Mouse (Mus musculus) thymus, postnatal 10 days (tissue): ENCODE data around the gene Aif1.
A peak's percentile ranks its signal among the peaks of the same experiment; 100 is the strongest.

Experiments used
- DNase-seq, 2 experiments: peaks; one replicate each; pipeline ENCODE4 v3.0.0; 2021; ENCODE audit warnings: low spot score in 2 of 2

Gene Aif1

DNA sequence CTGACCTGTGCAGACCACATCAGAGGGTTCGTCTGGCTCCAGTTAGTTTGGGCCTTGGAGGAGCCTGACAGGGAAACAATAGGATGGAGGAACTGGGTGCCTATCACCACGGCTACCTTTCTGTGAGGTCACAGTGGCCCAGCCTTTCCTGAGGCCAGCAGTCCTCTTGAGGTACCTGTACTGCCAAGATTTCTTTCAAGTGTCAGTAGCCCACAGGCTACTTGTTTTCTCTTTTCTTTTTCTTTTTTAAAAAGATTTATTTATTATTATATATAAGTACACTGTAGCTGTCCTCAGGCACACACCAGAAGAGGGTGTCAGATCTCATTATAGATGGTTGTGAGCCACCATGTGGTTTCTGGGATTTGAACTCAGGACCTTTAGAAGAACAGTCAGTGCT, at the start of gene Aif1:
TSS of gene Aif1 (minus strand) at position 101 of the 400 bp plus-strand sequence.
- DNase-seq: no peak

DNA sequence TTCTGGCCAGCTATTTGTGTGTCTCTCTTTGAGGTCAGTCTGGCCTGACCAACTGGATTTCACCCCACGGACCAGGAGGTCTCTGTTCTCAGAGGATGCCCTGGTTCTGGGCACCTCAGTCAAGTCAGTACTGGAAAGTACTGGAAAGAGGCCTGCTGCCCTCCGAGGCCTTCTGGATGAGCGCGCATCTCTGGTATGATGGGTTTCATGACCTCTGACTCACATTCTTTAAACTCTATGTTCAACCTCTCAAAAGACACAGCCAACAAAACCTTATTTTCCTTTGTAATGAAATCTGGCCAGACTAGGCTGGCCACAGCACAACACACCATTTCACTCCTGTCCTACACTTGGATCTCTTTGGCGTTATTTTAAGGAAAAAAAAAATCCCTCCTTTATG, 49.6 kb upstream of the Aif1 start:
- no peak for DNase-seq

DNA sequence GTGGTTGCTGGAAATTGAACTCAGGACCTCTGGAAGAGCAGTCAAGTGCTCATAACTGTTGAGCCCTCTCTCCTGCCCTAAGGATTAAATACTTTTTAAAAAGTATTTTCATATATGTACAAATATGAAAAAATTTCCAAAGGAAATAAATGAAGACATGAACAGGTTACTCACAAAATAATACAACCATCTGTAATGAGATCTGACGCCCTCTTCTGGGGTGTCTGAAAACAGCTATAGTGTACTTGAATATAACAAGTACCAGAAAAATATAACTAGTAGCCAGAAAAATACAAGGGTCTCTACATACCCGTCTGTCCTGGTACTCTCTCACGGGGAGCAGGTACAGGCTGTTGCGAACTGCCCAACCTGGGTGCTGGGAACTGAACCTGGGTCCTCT, 48.8 kb upstream of the Aif1 start:
- no peak for DNase-seq

DNA sequence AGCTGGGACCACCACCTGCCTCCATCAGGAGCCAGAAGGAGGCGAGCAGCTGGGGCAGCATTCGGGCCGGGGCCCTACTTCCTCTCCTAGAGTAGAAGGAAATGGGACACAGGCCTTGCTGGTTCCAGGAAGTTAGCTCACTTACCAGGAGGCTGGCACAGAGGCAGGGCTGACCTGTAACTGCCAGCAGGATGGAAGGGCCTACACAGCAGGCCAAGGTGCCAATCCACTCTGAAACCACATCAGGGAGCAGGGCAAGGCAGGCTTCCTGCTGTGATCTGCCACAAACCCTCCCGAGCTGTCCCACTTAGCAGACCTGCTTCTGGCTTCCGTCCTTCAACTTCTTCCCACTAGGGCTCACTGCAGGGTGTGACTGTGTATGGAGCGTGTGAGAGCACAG, 46.4 kb upstream of the Aif1 start:
- DNase-seq: peak; percentile 65 to 67

DNA sequence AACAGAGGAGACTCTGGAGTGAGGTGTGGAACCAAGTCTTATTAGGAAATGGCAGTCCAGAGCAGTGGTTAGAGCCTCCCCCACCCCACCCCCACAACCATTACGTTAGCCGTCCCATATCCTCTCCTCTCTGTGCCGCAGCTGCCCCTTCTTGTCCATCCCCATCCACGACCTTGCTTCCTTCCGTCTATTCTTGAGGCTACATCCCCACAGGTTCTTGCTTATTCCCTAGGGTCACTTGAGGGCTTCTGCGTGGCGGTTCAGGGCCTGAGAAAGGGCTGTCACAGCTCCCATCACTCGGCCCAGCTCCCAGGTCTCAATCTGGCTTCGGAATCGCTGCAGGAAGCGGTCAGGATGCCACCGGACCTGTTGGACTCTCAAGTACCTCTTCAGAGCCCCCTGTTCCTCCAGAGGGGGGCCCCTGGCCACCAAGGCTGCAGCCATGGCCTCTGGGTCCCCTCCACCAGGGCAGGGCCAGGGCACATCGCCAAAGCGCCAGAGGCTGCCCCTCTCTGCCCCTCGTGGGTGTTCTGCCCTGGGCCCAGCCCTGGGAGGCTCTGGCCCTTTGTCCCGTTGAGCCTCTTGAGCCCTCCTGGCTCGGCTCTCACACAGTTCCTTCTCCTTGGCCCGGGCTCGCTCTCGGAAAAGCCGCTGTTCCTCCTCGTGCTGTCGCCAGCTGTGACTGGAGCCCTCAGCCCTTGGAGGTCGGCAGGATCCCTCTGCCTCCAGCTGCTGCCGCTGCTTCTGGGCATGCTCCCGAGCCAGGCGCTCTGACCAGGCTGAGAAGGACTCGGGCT, 44.5 kb upstream of the Aif1 start, which contains the start of gene Gm16181:
TSS of gene Gm16181 (plus strand) at position 679 of the 797 bp plus-strand sequence.
- DNase-seq: no peak

DNA sequence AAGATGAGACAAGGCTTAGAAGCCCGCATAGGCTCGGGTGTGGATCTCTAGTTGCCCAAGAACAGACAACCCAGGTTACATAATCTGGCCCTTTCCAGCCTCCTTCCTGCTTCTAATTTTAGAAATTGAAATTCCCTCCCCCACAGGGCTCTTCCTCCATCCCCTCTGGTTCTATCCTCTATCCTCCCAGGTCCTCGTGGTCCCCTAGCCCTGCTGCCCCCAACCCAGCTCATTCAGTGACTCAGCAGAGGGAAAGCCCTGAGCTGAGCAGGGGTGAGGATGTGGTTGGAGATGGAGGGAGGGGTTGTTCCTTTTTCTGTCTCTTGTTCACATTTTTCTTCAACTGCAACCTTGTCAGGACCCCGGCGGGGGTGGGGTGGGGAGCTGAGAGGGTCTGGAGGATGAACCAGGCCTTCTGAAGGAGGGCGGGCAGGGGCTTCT, 43.8 kb upstream of the Aif1 start:
- peak; percentile 66 to 69 for DNase-seq

DNA sequence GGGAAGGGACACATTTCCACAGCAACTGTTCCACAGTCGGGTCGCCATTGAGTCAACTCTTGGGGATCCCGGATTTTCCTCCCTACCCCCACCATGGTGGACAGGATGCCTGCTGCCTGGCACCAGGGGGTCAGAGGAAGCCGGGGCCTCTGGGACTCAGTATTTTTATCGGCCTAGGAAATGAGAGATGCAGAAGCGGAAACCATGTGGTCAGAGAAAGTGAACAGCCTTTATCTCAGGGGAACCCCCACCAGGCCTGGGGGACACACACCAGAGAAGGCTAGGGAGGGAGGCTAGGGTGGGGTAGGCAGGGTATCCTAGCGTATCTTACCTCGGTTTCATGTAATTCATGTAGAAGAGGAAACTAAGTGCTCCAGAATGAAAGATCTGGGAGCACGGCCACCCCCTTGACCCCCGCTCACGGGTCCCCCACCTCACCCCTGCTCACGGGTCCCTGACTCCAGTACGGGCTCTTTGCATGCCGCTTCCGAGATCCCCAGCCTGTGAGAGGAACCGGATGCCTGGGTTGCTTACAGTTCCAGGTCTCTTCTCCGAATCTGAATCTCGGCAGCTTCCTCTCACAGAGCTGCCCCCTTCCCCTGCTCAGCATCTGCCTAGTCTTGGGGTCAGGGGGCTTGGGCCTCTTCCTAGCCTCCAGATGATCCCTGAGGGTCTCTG, 42.8 kb upstream of the Aif1 start:
- peak; percentile 30 to 48 for DNase-seq

DNA sequence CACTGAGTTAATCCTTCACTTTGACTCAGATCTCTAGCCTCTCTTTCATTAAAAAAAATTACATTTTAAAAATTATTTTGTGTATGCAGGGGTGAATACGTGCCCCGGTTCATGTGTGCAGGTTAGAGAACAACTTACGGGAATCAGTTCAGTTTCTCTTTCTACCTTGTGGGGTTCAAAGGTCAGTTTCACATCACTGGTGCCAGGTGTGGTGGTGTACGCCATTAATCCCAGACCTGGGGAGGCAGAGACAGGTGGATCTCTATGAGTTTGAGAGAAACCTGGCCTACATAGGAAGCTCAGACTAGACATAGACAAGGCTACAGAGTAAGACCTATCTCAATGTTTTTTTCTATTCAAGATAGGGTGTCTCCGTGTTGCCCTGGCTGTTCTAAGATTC, 37.2 kb upstream of the Aif1 start:
- DNase-seq: no peak

DNA sequence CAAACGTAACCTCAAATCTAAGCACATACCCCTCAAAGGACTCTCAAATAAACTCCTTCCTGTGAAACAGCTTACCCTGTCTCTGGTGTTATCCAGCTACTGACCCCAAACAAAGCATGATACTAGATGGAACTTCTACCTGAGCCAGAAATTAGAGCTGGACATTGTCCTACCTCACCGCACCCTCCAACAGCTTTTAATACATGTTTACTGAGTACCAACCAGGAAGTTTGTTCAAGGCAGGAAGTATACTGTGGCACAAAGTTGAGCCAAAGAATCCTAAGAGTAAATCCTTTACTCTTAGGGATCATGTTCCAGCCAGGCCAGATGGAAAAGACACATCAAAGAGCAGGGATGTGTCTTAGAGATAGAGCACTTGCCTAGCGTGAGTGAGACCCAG, 34.7 kb upstream of the Aif1 start:
- no peak for DNase-seq

DNA sequence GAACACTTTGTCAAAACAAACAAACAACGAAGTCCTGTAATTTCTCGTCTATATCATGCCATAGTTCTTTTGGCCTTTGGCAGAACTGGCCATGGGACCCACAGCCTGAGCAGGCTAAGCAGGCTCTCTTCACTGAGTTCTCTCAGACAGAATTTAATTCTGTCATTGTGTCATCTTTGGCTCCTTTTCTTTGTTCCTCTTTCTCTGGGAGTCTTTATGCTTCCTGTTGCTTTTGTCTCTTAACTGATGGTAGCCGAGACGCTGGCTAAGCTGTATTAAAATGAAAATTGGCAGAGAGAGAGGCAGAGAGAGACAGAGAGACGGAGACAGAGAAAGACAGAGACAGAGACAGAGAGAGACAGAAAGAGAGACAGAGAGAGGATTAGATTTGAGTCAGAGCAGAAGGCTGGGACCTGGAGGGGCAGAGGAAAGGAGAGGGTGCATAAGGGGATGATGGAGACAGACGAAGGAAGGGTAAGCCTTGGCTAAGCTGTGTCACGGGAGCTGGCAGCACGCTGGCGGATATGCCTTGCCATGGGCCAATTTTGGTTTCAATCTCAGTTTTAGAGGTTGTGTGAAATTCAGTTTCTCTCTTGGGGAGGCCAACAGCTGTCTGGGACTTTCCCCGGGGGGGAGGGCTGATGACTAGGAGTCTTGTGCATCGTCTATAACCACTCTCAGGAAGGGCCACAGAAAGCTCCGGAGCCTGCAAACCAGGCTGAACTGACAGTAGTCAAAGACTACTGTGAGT, 34.1 kb upstream of the Aif1 start:
- no peak for DNase-seq

DNA sequence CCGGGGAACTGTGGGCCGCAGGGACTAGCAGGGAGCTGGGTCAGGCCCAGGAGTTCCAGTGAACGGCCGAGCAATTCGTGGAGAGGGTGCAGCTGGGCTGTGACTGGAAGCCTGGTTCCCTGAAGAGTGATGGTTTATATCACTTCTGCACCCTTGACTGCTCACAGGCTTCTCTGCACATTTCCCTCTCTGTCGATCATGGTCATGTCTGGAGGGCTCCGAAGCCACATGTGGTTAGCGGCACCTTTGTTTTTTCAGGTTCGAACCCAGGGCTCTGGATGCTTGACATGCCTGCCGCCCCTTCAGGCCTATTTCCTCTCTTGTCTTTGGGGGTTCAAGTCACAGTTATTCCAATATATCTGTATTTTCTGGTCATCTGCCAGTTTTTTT, 29.5 kb upstream of the Aif1 start:
- no peak for DNase-seq

DNA sequence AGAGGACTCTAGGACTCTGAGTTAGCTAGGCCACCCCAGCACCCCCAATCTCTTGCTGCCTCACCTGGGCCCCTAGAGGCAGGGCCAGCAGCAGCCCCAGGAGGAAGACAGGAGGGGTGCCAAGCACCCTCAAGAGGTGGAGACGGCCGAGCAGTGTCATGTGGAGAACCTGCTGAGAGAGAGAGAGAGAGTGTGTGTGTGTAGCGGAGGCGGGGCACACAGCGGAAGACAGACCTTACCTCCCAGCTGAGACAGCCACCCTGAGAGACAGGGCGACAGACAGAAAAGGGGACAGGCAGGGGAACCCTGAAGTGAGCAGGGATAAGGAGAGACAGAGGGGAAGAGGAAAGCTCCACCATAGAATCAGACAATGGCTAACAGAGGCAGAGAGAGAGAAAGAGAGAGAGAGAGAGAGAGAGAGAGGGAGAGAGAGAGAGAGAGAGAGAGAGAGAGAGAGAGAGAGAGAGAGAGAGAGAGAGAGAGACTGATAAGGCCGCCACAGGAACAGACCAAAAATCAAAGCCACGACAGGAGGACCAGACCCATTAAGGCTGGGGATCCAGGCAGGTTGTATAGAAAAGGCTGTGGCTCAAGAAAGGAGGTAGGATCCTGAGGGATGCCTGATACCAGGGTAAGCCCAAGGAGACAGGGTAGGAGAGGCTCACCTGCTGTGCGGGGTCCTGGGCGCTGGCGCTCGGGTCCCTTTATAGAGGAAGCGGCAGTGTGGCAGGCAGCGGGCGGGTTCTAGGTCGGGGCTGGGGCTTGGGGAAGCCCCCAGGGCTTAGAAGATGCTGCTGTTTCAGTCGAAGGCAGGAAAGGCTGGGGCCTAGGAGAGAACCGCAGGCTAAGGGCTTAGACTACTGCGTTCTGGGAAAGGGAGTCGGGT, 28.9 kb upstream of the Aif1 start, which contains the start of gene Lta:
TSS of gene Lta (minus strand) at position 858 of the 886 bp plus-strand sequence.
- peak; percentile 69 to 74 for DNase-seq

DNA sequence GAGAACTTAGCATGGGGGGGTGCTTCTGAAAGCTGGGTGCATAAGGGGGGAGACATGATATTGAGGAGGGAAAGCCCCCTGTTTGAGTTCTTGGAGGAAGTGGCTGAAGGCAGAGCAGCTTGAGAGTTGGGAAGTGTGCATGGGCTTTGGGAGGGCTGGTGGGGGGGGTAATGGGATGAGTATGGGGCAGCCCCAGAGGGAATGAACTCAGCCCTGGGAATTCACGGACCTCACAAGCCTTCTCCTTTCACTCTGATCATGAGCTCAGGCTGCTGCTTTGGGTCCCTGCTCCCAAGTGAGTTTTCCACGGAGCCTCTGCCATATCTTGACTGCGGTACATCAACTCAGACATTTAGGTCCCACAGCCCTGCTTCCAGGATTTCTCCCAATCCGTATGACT, 26.6 kb upstream of the Aif1 start:
- DNase-seq: no peak

DNA sequence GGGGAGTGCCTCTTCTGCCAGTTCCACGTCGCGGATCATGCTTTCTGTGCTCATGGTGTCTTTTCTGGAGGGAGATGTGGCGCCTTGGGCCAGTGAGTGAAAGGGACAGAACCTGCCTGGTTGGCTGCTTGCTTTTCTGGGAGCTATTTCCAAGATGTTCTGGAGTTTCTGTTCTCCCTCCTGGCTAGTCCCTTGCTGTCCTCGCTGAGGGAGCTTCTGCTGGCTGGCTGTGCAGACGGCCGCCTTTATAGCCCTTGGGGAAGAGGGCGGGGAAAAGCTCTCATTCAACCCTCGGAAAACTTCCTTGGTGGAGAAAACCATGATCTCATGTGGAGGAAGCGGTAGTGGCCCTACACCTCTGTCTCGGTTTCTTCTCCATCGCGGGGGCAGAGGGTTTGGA, 25.9 kb upstream of the Aif1 start, which contains the start of gene Tnf:
TSS of gene Tnf (minus strand) at position 221 of the 400 bp plus-strand sequence.
- peak in 1 of 2 experiments; percentile 66 for DNase-seq

DNA sequence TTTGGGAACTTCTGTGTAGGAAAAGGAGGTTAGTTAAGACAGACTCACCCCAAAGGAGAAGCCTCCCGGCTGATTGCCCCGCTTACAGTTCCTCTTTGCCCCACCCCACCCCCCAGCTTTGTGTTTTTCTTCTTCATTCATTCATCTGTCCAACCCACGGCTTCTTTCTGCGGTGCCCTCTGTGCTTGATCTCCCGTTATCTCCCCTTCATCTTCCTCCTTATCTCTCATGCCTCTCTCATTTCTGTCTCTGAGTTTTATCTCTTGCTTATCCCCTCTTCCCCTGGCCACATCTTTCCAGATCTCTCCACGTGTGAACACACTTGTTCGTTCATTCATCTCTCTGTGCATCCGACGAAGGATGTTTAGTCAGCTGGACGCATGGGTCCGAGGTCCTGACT, 25.3 kb upstream of the Aif1 start:
- DNase-seq: no peak

DNA sequence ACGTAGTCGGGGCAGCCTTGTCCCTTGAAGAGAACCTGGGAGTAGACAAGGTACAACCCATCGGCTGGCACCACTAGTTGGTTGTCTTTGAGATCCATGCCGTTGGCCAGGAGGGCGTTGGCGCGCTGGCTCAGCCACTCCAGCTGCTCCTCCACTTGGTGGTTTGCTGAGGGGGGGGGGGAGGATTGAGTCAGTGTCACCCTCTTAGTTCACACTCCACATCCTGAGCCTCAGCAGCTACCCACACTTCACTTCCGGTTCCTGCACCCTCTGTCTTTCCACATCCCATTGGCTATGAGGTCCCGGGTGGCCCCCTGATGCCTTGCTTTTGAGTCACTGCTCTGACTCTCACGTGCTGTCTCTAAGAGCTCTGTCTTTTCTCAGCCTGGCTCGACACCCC, 24.5 kb upstream of the Aif1 start:
- peak; percentile 77 to 85 for DNase-seq

DNA sequence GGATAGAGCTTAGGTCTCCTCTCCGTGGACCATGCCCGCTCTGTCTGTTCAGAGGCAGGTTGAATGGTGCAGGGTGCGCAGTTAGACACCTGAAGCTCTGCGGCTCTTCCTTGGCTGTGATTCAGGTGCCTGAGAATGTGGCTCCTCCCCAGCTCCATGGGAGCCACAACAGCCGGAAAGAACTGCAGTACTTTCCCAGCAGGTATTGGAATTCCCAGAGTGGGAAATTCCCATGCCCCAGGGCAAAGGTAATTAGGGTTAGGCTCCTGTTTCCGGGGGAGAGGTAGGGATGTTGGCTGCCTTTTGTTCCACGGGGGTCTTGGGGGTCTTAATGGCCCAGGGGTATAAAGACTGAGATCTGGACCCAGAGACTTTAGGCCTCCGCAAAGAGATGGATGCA, 23.1 kb upstream of the Aif1 start:
- DNase-seq: no peak

DNA sequence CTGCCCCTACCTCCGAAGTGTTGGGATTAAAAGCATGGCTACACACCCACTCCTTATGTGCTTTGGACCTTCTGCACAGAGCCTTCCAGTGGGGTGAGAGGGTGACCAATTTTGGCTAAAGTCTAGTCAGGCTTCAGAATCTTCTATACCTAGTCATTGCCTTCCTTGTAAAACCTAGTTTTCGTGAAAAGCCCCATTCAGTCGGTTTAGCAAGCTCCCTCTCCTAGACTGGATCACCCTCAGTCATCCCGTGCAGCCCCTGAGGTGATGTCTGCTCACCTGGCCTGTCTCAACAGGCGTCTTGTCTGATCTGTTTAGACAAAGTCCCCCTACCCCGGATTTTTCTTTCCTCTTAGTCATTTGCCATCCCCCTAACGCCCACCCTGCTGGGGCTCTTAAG, 22.2 kb upstream of the Aif1 start:
- DNase-seq: no peak

DNA sequence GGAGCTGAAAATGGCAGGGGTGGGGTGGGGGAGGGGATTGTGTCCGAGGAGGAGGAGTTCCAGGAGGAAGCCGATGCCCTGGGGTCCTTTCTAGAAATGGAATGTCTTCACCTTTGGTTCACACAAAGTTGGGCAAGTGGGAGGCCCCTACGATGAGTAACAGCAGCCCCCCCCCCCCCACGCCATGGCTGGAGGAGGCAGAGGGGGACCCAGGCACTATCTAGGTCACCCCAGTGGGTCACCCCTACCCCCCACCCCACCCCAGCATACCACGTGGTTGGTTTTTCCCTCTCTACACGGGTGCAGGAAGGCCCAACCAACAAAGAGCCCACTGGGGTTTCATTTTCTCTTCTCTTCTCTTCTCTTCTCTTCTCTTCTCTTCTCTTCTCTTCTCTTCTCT, 21.3 kb upstream of the Aif1 start:
- no peak for DNase-seq

DNA sequence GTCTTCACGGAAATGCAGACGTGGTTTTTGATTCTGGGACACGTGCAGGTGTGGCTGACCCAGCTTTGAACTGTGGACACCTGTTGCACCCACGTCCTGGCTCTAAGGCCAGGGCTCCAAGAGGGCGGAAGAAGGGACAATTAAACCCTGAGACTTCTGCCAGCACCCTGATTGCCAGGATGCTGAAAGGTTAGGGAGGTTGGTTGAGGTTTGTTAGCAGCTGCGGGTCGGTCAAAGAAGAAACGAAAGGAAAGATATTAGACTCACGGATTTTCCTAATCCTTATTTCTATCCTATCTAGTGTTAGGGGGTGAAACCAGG, 20.4 kb upstream of the Aif1 start:
- DNase-seq: no peak

DNA sequence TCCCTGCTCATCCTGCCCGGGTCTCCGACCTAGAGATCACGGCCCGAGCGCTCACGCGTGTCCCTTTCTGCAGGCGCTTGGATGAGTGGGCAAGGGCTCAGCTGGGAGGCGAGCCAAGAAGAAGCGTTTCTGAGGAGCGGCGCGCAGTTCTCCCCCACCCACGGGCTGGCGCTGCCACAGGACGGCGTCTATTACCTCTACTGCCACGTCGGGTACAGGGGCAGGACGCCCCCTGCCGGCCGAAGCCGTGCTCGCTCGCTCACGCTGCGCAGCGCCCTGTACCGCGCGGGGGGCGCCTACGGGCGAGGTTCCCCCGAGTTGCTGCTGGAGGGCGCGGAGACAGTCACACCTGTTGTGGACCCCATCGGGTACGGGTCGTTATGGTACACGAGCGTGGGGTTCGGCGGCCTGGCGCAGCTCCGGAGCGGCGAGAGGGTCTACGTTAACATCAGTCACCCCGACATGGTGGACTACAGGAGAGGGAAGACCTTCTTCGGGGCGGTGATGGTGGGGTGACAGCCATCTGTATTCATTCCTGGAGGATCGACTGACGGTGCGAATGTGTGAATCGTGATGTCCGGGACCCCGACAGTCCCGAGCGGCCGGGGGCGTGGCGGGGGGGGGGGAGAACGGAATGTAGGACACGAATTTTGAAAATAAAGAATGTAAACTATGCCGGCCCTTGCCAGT, 19.9 kb upstream of the Aif1 start:
- DNase-seq: peak; percentile 96 to 99
